Mouse (Mus musculus): ENCODE measurements at regions not wholly inside any gene's neighbourhood (a gene's known extent, or its start where the extent isn't known, plus 50 kb on each side); places are given as distances from the start of the nearest gene placed in this dataset.
"Not testable (repeated sequence)": the region's sequence is repeated elsewhere in the genome, so short reads cannot be mapped to it uniquely, and the experiment has no call there.

GRCm38 (mm10) chr19:33850611-33851010, 63.4 kb upstream of the Lipo1 start:
- H3K4me3 ChIP-seq (replicated peaks in 1 of 3; ENCODE audit: low read depth in 2 of 3, low read length in 2 of 3, poor library complexity in 1 of 3): no peak overlapping the region
- in situ Hi-C loops (cut with MboI; ENCODE audit: low pct_ligation_motif_present, low pct_unique_long_range_greater_than_20kb, low sequenced_read_pairs): no loop called here

GRCm38 (mm10) chr19:33850136-33850535, 62.9 kb upstream of the Lipo1 start:
- H3K27ac ChIP-seq (ENCODE audit: insufficient read depth, low read depth); H3K9me3 ChIP-seq (replicated peaks; ENCODE audit: low read length); H3K27me3 ChIP-seq (replicated peaks); H3K36me3 ChIP-seq (replicated peaks in 1 of 2; ENCODE audit: control insufficient read depth in 1 of 2, insufficient read depth in 1 of 2, low read length in 1 of 2); H3K9ac ChIP-seq (ENCODE audit: insufficient read depth, low read depth); H3K4me1 ChIP-seq (ENCODE audit: control insufficient read depth in 1 of 2, insufficient read depth in 2 of 2); H3K79me2 ChIP-seq (replicated peaks; ENCODE audit: control insufficient read depth, extremely low read depth, insufficient read depth, poor library complexity, severe bottlenecking); dilution Hi-C loops (cut with MboI; ENCODE audit: extremely low pct_ligation_motif_present, extremely low pct_unique_long_range_greater_than_20kb, low sequenced_read_pairs); H3K4me2 ChIP-seq (ENCODE audit: insufficient read depth, low read depth, poor library complexity, severe bottlenecking); in situ Hi-C loops (cut with MboI; ENCODE audit: low pct_ligation_motif_present, low pct_unique_long_range_greater_than_20kb, low sequenced_read_pairs); DNase-seq (ENCODE audit: extremely low read depth); H3K4me3 ChIP-seq (replicated peaks in 1 of 3; ENCODE audit: low read depth in 2 of 3, low read length in 2 of 3, poor library complexity in 1 of 3): not testable (repeated sequence)

More at GRCm38 (mm10) chr19:33850611-33851010, 63.4 kb upstream of the Lipo1 start:
- TF ChIP-seq ZMIZ1 (IDR thresholded peaks at IDR 0.05; ENCODE audit: low read depth, low read length) (no peak), EP300 (IDR thresholded peaks at IDR 0.05; ENCODE audit: low read length) (no peak), MAZ (IDR thresholded peaks at IDR 0.05; ENCODE audit: low read depth, low read length) (no peak), KAT2A (IDR thresholded peaks at IDR 0.05; ENCODE audit: insufficient replicate concordance, low read length) (no peak), GABPA (IDR thresholded peaks at IDR 0.05; ENCODE audit: insufficient replicate concordance, low read depth, low read length) (no peak), JUN (IDR thresholded peaks at IDR 0.05; ENCODE audit: insufficient read depth, low read depth, low read length) (no peak), CTCF (conservative IDR thresholded peaks at IDR 0.05 in 1 of 2, IDR thresholded peaks at IDR 0.05 in 1 of 2; ENCODE audit: low read depth in 2 of 2, low read length in 2 of 2) (no peak), UBTF (IDR thresholded peaks at IDR 0.05; ENCODE audit: low read depth, low read length) (no peak), MYC (IDR thresholded peaks at IDR 0.05; ENCODE audit: low read depth, low read length) (no peak), POLR2AphosphoS2 (IDR thresholded peaks at IDR 0.05; ENCODE audit: low read depth, low read length) (no peak), JUND (conservative IDR thresholded peaks at IDR 0.05; ENCODE audit: low read depth, low read length) (no peak)
- H3K79me2 ChIP-seq (replicated peaks; ENCODE audit: control insufficient read depth, extremely low read depth, insufficient read depth, poor library complexity, severe bottlenecking): no peaks in the 10 kb centered on the region
- no peak for DNase-seq (ENCODE audit: extremely low read depth)
- H3K9ac ChIP-seq (ENCODE audit: insufficient read depth, low read depth): no peak overlapping the region
- no peaks in the 10 kb centered on the region for H3K36me3 ChIP-seq (replicated peaks in 1 of 2; ENCODE audit: control insufficient read depth in 1 of 2, insufficient read depth in 1 of 2, low read length in 1 of 2)
- no peak overlapping the region for H3K4me2 ChIP-seq (ENCODE audit: insufficient read depth, low read depth, poor library complexity, severe bottlenecking)
- H3K27ac ChIP-seq (ENCODE audit: insufficient read depth, low read depth): no peak overlapping the region
- dilution Hi-C loops (cut with MboI; ENCODE audit: extremely low pct_ligation_motif_present, extremely low pct_unique_long_range_greater_than_20kb, low sequenced_read_pairs): no loop called here
- no peaks in the 10 kb centered on the region for H3K9me3 ChIP-seq (replicated peaks; ENCODE audit: low read length)
- no peaks in the 10 kb centered on the region for H3K27me3 ChIP-seq (replicated peaks)
- no peaks in the 10 kb centered on the region for H3K4me1 ChIP-seq (ENCODE audit: control insufficient read depth in 1 of 2, insufficient read depth in 2 of 2)

GRCm38 (mm10) chr19:33849291-33850044, 62.2 kb upstream of the Lipo1 start:
- H3K27me3 ChIP-seq (replicated peaks); H3K27ac ChIP-seq (ENCODE audit: insufficient read depth, low read depth); H3K9ac ChIP-seq (ENCODE audit: insufficient read depth, low read depth); H3K79me2 ChIP-seq (replicated peaks; ENCODE audit: control insufficient read depth, extremely low read depth, insufficient read depth, poor library complexity, severe bottlenecking); H3K4me1 ChIP-seq (ENCODE audit: control insufficient read depth in 1 of 2, insufficient read depth in 2 of 2); DNase-seq (ENCODE audit: extremely low read depth); H3K9me3 ChIP-seq (replicated peaks; ENCODE audit: low read length); dilution Hi-C loops (cut with MboI; ENCODE audit: extremely low pct_ligation_motif_present, extremely low pct_unique_long_range_greater_than_20kb, low sequenced_read_pairs); H3K4me3 ChIP-seq (replicated peaks in 1 of 3; ENCODE audit: low read depth in 2 of 3, low read length in 2 of 3, poor library complexity in 1 of 3); in situ Hi-C loops (cut with MboI; ENCODE audit: low pct_ligation_motif_present, low pct_unique_long_range_greater_than_20kb, low sequenced_read_pairs); H3K36me3 ChIP-seq (replicated peaks in 1 of 2; ENCODE audit: control insufficient read depth in 1 of 2, insufficient read depth in 1 of 2, low read length in 1 of 2); H3K4me2 ChIP-seq (ENCODE audit: insufficient read depth, low read depth, poor library complexity, severe bottlenecking): not testable (repeated sequence)
